Mouse (Mus musculus): Measurements from ENCODE around the gene Iscu.

DNA sequence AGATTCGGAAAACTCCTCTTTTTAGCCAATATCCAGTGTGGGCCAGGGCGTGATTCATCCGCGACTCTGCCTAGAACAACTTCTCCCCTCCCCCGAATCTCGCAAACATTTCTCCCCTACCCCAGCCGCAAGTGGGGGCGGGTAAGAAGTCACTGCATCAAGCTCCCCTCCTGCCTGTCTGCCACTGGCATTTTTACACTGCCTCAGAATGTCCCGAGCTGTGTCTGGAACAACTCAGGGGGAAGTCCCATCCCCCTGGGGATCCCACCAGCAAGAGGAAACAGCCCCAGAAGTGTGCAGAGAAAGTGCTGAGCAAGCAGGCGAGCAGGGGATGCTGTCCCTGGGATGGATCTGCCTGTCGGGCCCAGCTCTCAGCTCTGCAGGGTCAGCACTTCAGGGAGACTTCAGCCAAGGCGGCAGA, 11.0 kb downstream of the Iscu start:
- TF ChIP-seq CTCF (IDR thresholded peaks at IDR 0.05; ENCODE audit: low read depth) (no peak; the same call in 1 of the 2 replicates), EP300 (optimal IDR thresholded peaks at IDR 0.05) (no peak)

Measured in stomach, postnatal 0 days (tissue).